Mouse (Mus musculus) spleen, adult 10 weeks (tissue): Measurements from ENCODE around the gene Mcpt2. TPM values are rescaled to one million over a fixed set of nuclear protein-coding genes. Genes with fewer than 3 reads are reported as not detected.

Source experiments
- polyA plus RNA-seq: library from polyadenylated mRNA; stranded (reverse); fragments of 350-450 nt; fragmentation: Illumina TruSeq; extraction: RNeasy Lipid Tissue Mini Kit (QIAGEN cat#74804); gene quantifications from one replicate; pipeline ENCODE4 v1.2.3, GENCODE M21; 2015; ENCODE audit warnings: low replicate concordance; ENCODE audit not compliant: insufficient read depth

The Mcpt2 gene
- 0.32 TPM for polyA plus RNA-seq

DNA sequence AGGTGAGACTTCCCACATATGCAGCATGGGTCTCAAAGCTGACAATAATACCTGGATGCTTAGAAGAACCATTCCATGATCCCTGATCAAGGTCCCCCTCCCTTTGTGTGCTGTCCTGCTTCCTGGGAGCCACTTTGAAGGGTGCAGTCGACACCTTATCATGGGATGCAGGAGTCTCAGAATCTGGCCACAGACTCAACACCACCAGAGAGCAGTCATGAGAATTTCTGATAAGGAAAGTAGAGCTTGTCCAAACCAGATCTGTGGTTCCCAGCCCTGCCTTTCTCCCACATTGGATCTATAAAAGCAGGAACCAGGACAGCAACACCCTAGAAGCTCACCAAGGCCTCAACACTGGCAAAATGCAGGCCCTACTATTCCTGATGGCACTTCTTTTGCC lies at the start of gene Mcpt2:
Gene Mcpt2, plus strand, starts transcription at position 250 of the 400 bp plus-strand sequence.

DNA sequence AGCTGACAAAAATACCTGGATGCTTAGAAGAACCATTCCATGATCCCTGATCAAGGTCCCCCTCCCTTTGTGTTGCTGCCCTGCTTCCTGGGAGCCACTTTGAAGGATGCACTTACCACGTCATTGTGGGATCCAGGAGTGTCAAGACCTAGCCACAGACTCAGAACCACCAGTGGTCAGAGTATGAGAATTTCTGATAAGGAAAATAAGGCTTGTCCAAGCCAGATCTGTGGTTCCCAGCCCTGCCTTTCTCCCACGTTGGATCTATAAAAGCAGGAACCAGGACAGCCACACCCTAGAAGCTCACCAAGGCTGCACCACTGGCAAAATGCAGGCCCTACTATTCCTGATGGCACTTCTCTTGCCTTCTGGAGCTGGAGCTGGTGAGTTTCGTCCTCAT lies 24.2 kb upstream of the Mcpt2 start, which contains the start of gene Mcpt1:
Gene Mcpt1, plus strand, starts transcription at position 301 of the 400 bp plus-strand sequence.

DNA sequence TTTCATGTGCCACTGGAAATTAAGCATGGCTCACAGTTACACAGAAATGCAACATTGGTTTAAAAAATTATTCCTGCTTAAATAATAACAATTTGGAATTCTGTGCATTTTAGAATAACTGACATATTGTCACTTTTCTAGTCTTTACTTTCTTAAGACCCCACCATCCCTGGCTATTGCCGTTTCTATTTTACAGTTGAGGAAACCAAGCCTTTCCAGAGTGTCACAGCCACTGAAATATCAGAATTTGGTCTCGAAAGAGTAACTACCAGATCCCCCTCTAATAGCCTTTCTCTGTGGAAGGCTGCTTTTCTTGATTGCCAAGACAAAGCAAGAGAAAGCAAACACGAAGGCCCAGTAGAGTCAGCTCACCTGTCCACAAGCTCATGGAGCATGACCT lies 11.4 kb upstream of the Mcpt2 start, which contains the start of gene Mcpt9:
Gene Mcpt9, minus strand, starts transcription at position 101 of the 400 bp plus-strand sequence.

DNA sequence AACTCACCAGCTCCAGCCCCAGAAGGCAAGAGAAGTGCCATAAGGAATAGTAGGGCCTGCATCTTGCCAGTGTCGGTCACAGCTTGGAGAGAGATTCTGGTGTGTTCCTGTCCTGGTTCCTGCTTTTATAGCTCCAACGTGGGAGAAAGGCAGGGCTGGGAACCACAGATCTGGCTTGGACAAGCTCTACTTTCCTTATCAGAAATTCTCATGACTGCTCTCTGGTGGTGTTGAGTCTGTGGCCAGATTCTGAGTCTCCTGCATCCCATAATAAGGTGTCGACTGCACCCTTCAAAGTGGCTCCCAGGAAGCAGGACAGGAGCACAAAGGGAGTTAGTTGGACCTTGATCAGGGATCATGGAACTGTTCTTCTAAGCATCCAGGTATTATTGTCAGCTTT lies 20.4 kb downstream of the Mcpt2 start, which contains the start of gene Mcpt4:
Gene Mcpt4, minus strand, starts transcription at position 101 of the 400 bp plus-strand sequence.

DNA sequence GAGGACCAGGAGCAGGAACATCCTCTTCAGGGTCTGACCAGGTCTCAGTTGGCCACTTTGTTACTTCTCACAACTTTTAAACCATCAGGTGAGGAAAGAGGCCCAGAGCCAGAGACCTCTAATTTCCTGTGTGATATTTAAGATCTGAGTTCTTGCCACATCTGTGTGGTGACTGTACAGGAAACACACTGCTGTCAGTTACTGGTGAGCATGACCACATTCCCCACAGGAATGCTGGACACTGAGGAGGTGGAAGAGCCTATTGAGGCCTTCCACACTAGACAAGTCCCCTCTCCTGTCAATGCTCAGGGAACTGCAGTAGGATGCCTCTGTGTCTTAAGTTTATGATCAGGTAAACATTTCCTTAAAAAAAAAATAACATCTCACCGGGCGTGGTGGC lies 43.3 kb downstream of the Mcpt2 start, which contains the start of gene Mcpt8:
Gene Mcpt8, minus strand, starts transcription at position 107 of the 400 bp plus-strand sequence.

Other genes starting within 250 kb of the Mcpt2 start
- gene Nfatc4, start 218.9 kb upstream of the Mcpt2 start, polyA plus RNA-seq, result 3.8 TPM
- gene Nynrin, start 188.0 kb upstream of the Mcpt2 start, polyA plus RNA-seq, result 2.3 TPM
- gene Cbln3, start 157.6 kb upstream of the Mcpt2 start, polyA plus RNA-seq, result 0.12 TPM
- 59.4 TPM for gene Khnyn, start 157.1 kb upstream of the Mcpt2 start, polyA plus RNA-seq
- 28.8 TPM for gene Sdr39u1, start 141.7 kb upstream of the Mcpt2 start, polyA plus RNA-seq
- gene Cma1, start 97.4 kb upstream of the Mcpt2 start, polyA plus RNA-seq, result 4.4 TPM
- gene Cma2, start 91.1 kb upstream of the Mcpt2 start, polyA plus RNA-seq, result not detected
- gene Mcpt1, start 24.1 kb upstream of the Mcpt2 start, polyA plus RNA-seq, result not detected
- gene Mcpt9, start 11.5 kb upstream of the Mcpt2 start, polyA plus RNA-seq, result not detected
- 3.9 TPM for gene Mcpt4, start 20.3 kb downstream of the Mcpt2 start, polyA plus RNA-seq
- 0.79 TPM for gene Mcpt8, start 43.2 kb downstream of the Mcpt2 start, polyA plus RNA-seq
- gene Ctsg, start 60.5 kb downstream of the Mcpt2 start, polyA plus RNA-seq, result 0.68 TPM
- gene Gzme, start 78.6 kb downstream of the Mcpt2 start, polyA plus RNA-seq, result not detected
- not detected for gene Gzmd, start 90.6 kb downstream of the Mcpt2 start, polyA plus RNA-seq
- not detected for gene Gzmg, start 117.5 kb downstream of the Mcpt2 start, polyA plus RNA-seq
- not detected for gene Gzmn, start 132.6 kb downstream of the Mcpt2 start, polyA plus RNA-seq
- gene Gzmf, start 169.4 kb downstream of the Mcpt2 start, polyA plus RNA-seq, result not detected
- 0.48 TPM for gene Gzmc, start 192.6 kb downstream of the Mcpt2 start, polyA plus RNA-seq
- gene Gzmb, start 220.2 kb downstream of the Mcpt2 start, polyA plus RNA-seq, result 8.5 TPM